Mouse (Mus musculus): ENCODE measurements around the gene Dnajb6.
A peak's percentile ranks its signal among the peaks of the same experiment; 100 is the strongest.

Dnajb6 gene

DNA sequence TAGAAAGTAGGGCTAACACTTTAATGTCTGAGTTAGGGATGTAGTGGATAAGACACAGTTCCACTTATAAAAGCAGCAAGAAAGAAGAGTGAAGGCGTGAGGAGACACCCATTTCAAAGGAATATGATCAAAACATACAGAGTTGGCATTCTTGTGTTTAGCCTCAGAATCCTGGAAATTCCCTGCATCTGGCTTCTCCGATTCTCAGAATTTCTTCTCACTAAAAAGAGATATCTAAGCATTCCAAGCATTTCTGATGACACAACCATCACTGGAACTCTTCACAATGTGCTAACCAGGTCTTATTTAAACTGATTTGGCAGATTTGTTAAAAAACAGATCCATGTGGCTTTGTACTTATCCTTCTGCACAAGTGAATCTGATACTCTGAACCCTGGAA lies 112.6 kb downstream of the Dnajb6 start:
- no peak for DNase-seq (ENCODE audit: low read depth, low spot score)
- no peaks in the 10 kb centered on the region for H3K27me3 ChIP-seq (ENCODE audit: control insufficient read depth, insufficient read depth, low read length, poor library complexity, severe bottlenecking)
- H3K36me3 ChIP-seq (ENCODE audit: control insufficient read depth, insufficient read depth, low read length, poor library complexity, severe bottlenecking) = no peaks in the 10 kb centered on the region

DNA sequence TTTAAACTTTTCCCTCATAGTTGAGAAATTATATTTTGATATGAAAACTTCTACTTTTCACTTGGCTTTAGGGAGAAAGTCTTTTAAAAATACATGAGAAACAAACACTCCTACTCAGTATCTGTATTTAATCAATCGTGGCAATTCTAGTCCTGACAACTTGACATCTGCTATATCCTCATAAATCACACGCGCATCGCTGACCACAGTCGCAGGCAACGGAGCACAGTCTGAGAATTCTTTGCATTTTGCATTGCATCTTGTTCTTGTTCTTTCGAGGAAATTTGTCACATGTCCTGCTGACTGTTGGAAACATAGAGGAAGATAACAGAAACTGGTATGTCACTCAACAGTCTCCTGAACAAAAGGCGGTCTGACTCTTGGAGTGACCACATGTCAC lies 116.9 kb downstream of the Dnajb6 start:
- no peaks in the 10 kb centered on the region for H3K27me3 ChIP-seq (ENCODE audit: control insufficient read depth, insufficient read depth, low read length, poor library complexity, severe bottlenecking)
- no peaks in the 10 kb centered on the region for H3K36me3 ChIP-seq (ENCODE audit: control insufficient read depth, insufficient read depth, low read length, poor library complexity, severe bottlenecking)
- DNase-seq (ENCODE audit: low read depth, low spot score) = peak; percentile 27

DNA sequence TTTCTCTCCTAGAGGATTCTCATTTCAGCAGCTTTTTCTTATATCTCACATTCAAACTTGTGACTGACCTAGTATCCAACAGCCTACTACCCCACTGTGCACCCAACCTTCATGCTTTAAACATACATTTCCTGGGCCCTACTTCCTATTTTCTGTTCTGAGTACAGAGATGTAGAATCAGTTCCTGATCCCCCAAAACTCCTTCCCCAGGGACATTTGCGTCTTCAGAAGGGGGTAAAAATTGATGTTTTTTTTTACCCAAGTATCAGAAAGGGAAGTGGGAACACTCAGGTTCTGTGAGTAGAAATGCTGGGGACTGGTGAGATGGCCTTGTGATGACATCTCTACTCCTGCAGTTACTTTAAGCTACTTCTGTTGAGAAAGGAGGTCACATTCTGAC lies 117.5 kb downstream of the Dnajb6 start:
- peak; percentile 80 for DNase-seq (ENCODE audit: low read depth, low spot score)
- no peaks in the 10 kb centered on the region for H3K36me3 ChIP-seq (ENCODE audit: control insufficient read depth, insufficient read depth, low read length, poor library complexity, severe bottlenecking)
- no peaks in the 10 kb centered on the region for H3K27me3 ChIP-seq (ENCODE audit: control insufficient read depth, insufficient read depth, low read length, poor library complexity, severe bottlenecking)

DNA sequence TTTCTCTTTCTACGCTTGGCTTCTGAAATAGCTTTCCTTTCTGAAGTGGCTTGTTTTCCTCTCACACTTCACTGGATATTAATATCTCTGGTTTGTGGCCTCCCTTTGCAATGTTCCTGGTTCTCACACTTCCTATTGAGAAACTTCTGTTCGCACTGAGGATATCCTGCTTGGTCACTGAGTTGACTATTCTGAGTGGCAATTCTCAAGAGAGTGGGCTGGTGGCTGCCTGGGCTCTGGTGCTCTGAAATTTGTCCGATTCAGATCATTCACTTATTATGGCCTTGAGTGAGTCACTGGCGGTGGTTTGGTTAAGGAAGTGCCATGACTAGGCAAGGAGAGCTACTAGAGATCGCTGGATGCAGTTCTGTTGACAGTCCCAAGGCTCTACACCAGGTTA lies 118.9 kb downstream of the Dnajb6 start:
- no peaks in the 10 kb centered on the region for H3K36me3 ChIP-seq (ENCODE audit: control insufficient read depth, insufficient read depth, low read length, poor library complexity, severe bottlenecking)
- peak; percentile 35 for DNase-seq (ENCODE audit: low read depth, low spot score)

DNA sequence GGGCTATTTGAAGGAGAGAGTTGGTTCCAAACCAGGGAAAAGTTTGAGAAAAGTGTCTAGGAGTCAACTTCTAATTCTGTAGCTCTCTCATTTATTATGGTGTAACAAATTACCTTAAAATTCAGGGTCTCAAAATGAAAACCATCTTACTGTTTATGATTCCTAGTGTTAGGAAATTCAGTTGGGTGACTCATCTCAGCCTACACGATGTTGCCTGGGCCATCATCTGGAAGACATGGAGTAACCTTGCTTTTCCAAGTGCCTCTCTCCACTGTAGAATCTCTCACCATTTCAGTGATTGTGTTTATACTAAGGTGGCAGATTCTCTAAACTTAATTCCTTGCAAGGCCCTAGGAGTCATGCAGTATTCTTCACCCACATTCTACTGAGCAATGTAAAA lies 119.5 kb downstream of the Dnajb6 start:
- Histone ChIP-seq H3K36me3 (ENCODE audit: control insufficient read depth, insufficient read depth, low read length, poor library complexity, severe bottlenecking) (no peaks in the 10 kb centered on the region), H3K27me3 (ENCODE audit: control insufficient read depth, insufficient read depth, low read length, poor library complexity, severe bottlenecking) (no peaks in the 10 kb centered on the region)

More for the DNA sequence above, 118.9 kb downstream of the Dnajb6 start:
- H3K27me3 ChIP-seq (ENCODE audit: control insufficient read depth, insufficient read depth, low read length, poor library complexity, severe bottlenecking) = no peaks in the 10 kb centered on the region

DNA sequence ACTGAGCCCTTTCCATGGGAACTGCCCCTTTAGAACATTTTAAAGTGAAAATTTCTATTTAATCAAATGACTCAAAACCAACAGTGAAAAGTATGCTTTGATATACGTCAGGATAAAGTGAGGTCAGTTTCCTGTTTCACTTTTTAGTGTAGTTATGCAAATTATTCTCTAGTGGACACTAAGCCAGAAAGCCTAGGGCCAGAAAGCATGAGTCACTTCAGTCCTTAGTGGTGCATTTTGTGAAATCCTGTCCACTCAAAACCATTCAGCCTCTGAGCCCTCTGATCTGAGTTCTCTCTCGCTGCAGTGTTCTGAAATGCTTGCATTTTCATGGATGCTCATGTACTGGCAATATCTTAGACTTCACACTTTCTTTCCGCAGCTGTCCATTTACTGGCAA lies 126.0 kb downstream of the Dnajb6 start:
- H3K36me3 ChIP-seq (ENCODE audit: control insufficient read depth, insufficient read depth, low read length, poor library complexity, severe bottlenecking) = no peaks in the 10 kb centered on the region
- no peaks in the 10 kb centered on the region for H3K27me3 ChIP-seq (ENCODE audit: control insufficient read depth, insufficient read depth, low read length, poor library complexity, severe bottlenecking)
- DNase-seq (ENCODE audit: low read depth, low spot score) = no peak

More for the DNA sequence above, 119.5 kb downstream of the Dnajb6 start:
- DNase-seq (ENCODE audit: low read depth, low spot score) = no peak

DNA sequence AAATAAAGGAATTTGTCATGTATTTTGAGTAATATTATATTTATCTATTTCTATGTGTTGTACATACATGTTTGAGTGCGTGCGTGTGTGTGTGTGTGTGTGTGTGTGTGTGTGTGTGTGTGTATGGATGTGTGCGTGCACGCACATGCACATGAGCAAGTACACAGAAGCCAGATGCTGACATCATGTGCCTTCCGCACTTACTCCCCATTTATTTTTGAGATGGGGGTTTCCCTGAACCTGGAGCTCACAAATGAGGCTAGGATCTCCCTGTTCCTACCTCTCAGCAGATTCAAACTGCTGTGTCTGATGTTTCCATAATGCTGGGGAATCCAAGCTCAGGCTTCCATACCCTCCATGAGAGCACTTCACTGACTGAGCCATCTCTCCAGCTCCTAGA lies 126.9 kb downstream of the Dnajb6 start:
- DNase-seq (ENCODE audit: low read depth, low spot score) = no peak
- Histone ChIP-seq H3K27me3 (ENCODE audit: control insufficient read depth, insufficient read depth, low read length, poor library complexity, severe bottlenecking) (no peaks in the 10 kb centered on the region), H3K36me3 (ENCODE audit: control insufficient read depth, insufficient read depth, low read length, poor library complexity, severe bottlenecking) (no peaks in the 10 kb centered on the region)

DNA sequence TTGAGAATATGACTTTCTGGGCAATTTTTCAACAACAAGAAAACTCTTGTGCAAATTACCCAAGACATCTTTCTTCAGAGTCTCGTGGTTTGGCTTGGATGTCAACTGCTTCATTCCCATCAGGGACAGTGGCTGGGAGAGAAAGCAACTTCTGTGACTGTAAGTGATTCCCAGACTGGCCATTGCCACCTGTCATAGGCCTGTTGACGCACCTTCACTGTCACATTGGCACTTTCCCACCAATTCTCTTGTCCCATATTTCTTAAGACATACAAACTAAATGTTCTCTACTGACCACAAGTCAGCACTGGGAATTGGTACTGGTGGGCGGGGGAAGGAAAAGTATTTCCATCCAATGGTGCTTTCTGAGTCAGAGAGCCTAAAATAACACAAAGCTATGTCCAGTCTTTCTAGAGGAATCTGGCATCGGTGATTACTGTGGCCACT lies 128.8 kb downstream of the Dnajb6 start:
- H3K27me3 ChIP-seq (ENCODE audit: control insufficient read depth, insufficient read depth, low read length, poor library complexity, severe bottlenecking) = no peaks in the 10 kb centered on the region
- H3K36me3 ChIP-seq (ENCODE audit: control insufficient read depth, insufficient read depth, low read length, poor library complexity, severe bottlenecking) = no peaks in the 10 kb centered on the region
- DNase-seq (ENCODE audit: low read depth, low spot score) = no peak

DNA sequence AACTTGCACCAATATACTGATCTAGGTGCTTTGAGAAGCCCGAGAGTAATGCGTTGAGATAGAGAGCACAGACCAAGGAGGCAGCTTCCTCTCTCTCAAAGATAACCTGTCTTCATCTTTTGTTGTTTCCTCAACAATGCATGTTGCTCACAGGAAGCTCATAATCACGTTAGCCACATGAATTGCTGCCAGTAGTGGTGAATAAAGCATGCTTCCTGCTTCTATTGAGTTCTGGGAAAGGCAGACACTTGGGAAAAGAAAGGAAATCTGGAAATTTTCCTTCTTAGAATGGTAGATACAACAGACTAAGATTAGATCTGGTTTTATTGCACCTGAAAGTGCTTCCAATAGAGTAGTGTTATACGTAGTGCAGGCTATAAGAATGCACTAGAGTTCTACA lies 129.5 kb downstream of the Dnajb6 start:
- DNase-seq (ENCODE audit: low read depth, low spot score) = no peak
- H3K36me3 ChIP-seq (ENCODE audit: control insufficient read depth, insufficient read depth, low read length, poor library complexity, severe bottlenecking) = no peaks in the 10 kb centered on the region
- H3K27me3 ChIP-seq (ENCODE audit: control insufficient read depth, insufficient read depth, low read length, poor library complexity, severe bottlenecking) = no peaks in the 10 kb centered on the region
